Mouse (Mus musculus) megakaryocyte, embryonic 14.5 days (primary cell): Measurements from ENCODE around the gene Kif19a. TPM values are rescaled to one million over a fixed set of nuclear protein-coding genes. Genes with fewer than 3 reads are reported as not detected.

ENCODE experiments used
- H3K27me3 ChIP-seq: replicated peaks from 2 replicates; pipeline ENCODE3; 2012; ENCODE audit warnings: inconsistent platforms
- H3K36me3 ChIP-seq: replicated peaks from 2 replicates; pipeline ENCODE3; 2012; ENCODE audit warnings: low read length, inconsistent platforms, mixed read lengths
- H3K4me1 ChIP-seq: 2 replicates; pipeline ENCODE4 v1.6.1; 2012; ENCODE audit warnings: inconsistent platforms
- H3K4me3 ChIP-seq: replicated peaks from 2 replicates; pipeline ENCODE3; 2012; ENCODE audit warnings: moderate library complexity, mild to moderate bottlenecking, inconsistent platforms
- H3K9me3 ChIP-seq: 2 replicates; pipeline ENCODE4 v1.6.1; 2012; ENCODE audit warnings: inconsistent platforms
- FLI1 ChIP-seq: IDR thresholded peaks from 2 replicates; pipeline ENCODE4 v1.6.1; 2012; ENCODE audit warnings: low read length, inconsistent platforms, mixed read lengths
- GATA1 ChIP-seq: IDR thresholded peaks from 3 replicates; pipeline ENCODE4 v1.6.1; 2012; ENCODE audit warnings: mixed read lengths, low read length, inconsistent platforms, borderline replicate concordance
- polyA plus RNA-seq: library from polyadenylated mRNA; stranded (reverse); fragments of >175 nt; gene quantifications from 2 replicates; pipeline ENCODE4 v1.2.3, GENCODE M21; 2012; ENCODE audit warnings: low replicate concordance; ENCODE audit not compliant: insufficient read depth

The Kif19a gene
- polyA plus RNA-seq, 1 experiment, result 4.2 TPM

- Histone ChIP-seq H3K9me3 (peaks cover 21% of the 10 kb centered on the region), H3K4me1 (peaks cover 16% of the 10 kb centered on the region), H3K36me3 (no peaks in the 10 kb centered on the region), H3K27me3 (peaks cover 75% of the 10 kb centered on the region), H3K4me3 (no peak overlapping the region)
- TF ChIP-seq GATA1, result no peak
- TF ChIP-seq FLI1, result no peak
These were observed 35.3 kb upstream of the Kif19a start for GRCm38 (mm10) chr11:114729832-114730363.

GRCm38 (mm10) chr11:114731711-114732110 is 33.5 kb upstream of the Kif19a start:
- TF ChIP-seq GATA1 (no peak), FLI1 (no peak)

GRCm38 (mm10) chr11:114732890-114733289 is 32.3 kb upstream of the Kif19a start:
- TF ChIP-seq FLI1, result no peak
- TF ChIP-seq GATA1, result no peak
- no peak overlapping the region for H3K4me3 ChIP-seq
- H3K9me3 ChIP-seq, result peaks cover 10% of the 10 kb centered on the region; the same call in 1 of the 2 replicates
- H3K36me3 ChIP-seq, result no peaks in the 10 kb centered on the region
- peaks cover 63% of the 10 kb centered on the region for H3K27me3 ChIP-seq
- H3K4me1 ChIP-seq, result peaks cover 9% of the 10 kb centered on the region; the same call in 1 of the 2 replicates

More at GRCm38 (mm10) chr11:114731711-114732110, 33.5 kb upstream of the Kif19a start:
- peaks cover 17% of the 10 kb centered on the region for H3K9me3 ChIP-seq
- H3K4me3 ChIP-seq, result no peak overlapping the region
- H3K27me3 ChIP-seq, result peaks cover 71% of the 10 kb centered on the region
- peaks cover 14% of the 10 kb centered on the region for H3K4me1 ChIP-seq
- H3K36me3 ChIP-seq, result no peaks in the 10 kb centered on the region

- H3K9me3 ChIP-seq, result peaks cover 7% of the 10 kb centered on the region; the same call in 1 of the 2 replicates
- no peak overlapping the region for H3K4me3 ChIP-seq
- H3K36me3 ChIP-seq, result no peaks in the 10 kb centered on the region
- no peak for TF ChIP-seq FLI1
- TF ChIP-seq GATA1, result no peak
- peaks cover 10% of the 10 kb centered on the region; the same call in 1 of the 2 replicates for H3K4me1 ChIP-seq
- H3K27me3 ChIP-seq, result peaks cover 64% of the 10 kb centered on the region
These were observed 29.1 kb upstream of the Kif19a start for GRCm38 (mm10) chr11:114736111-114736510.

GRCm38 (mm10) chr11:114736913-114737624 is 28.1 kb upstream of the Kif19a start:
- Histone ChIP-seq H3K4me1 (peaks cover 10% of the 10 kb centered on the region; the same call in 1 of the 2 replicates), H3K27me3 (peaks cover 66% of the 10 kb centered on the region), H3K9me3 (peaks cover 7% of the 10 kb centered on the region; the same call in 1 of the 2 replicates), H3K4me3 (no peak overlapping the region), H3K36me3 (no peaks in the 10 kb centered on the region)
- TF ChIP-seq FLI1, result no peak
- TF ChIP-seq GATA1, result no peak

- no peak for TF ChIP-seq FLI1
- TF ChIP-seq GATA1, result no peak
- 0 out of 2 replicates have a peak, but pooled peaks cover 2% of the 10 kb centered on the region for H3K9me3 ChIP-seq
These were observed 24.6 kb upstream of the Kif19a start for GRCm38 (mm10) chr11:114740598-114740997.

GRCm38 (mm10) chr11:114741451-114741850 is 23.7 kb upstream of the Kif19a start:
- Histone ChIP-seq H3K27me3 (peaks cover 56% of the 10 kb centered on the region), H3K4me3 (no peak overlapping the region), H3K9me3 (no peaks in the 10 kb centered on the region), H3K36me3 (no peaks in the 10 kb centered on the region), H3K4me1 (peaks cover 17% of the 10 kb centered on the region)
- no peak for TF ChIP-seq FLI1
- TF ChIP-seq GATA1, result no peak

More at GRCm38 (mm10) chr11:114740598-114740997, 24.6 kb upstream of the Kif19a start:
- Histone ChIP-seq H3K4me1 (peaks cover 17% of the 10 kb centered on the region), H3K27me3 (peaks cover 54% of the 10 kb centered on the region), H3K36me3 (no peaks in the 10 kb centered on the region), H3K4me3 (no peak overlapping the region)

- no peak for TF ChIP-seq FLI1
- TF ChIP-seq GATA1, result no peak
- peaks cover 12% of the 10 kb centered on the region for H3K4me1 ChIP-seq
- peak overlapping the region; percentile 50 for H3K4me3 ChIP-seq
- H3K36me3 ChIP-seq, result no peaks in the 10 kb centered on the region
- no peaks in the 10 kb centered on the region for H3K9me3 ChIP-seq
- H3K27me3 ChIP-seq, result peaks cover 50% of the 10 kb centered on the region
These were observed 20.1 kb upstream of the Kif19a start for GRCm38 (mm10) chr11:114745134-114745533.

- H3K9me3 ChIP-seq, result no peaks in the 10 kb centered on the region
- H3K4me3 ChIP-seq, result no peak overlapping the region
- peaks cover 52% of the 10 kb centered on the region for H3K27me3 ChIP-seq
- peaks cover 7% of the 10 kb centered on the region for H3K4me1 ChIP-seq
- TF ChIP-seq GATA1, result no peak
- TF ChIP-seq FLI1, result no peak
- no peaks in the 10 kb centered on the region for H3K36me3 ChIP-seq
These were observed 17.5 kb upstream of the Kif19a start for GRCm38 (mm10) chr11:114747564-114748138.

- no peak for TF ChIP-seq GATA1
- no peak for TF ChIP-seq FLI1
- no peaks in the 10 kb centered on the region for H3K9me3 ChIP-seq
These were observed 4.7 kb downstream of the Kif19a start for GRCm38 (mm10) chr11:114769911-114770310.

GRCm38 (mm10) chr11:114771896-114772295 is 6.7 kb downstream of the Kif19a start:
- Histone ChIP-seq H3K9me3 (no peaks in the 10 kb centered on the region), H3K36me3 (no peaks in the 10 kb centered on the region), H3K27me3 (peaks cover 87% of the 10 kb centered on the region), H3K4me3 (no peak overlapping the region), H3K4me1 (peaks cover 3% of the 10 kb centered on the region)
- TF ChIP-seq FLI1, result no peak
- no peak for TF ChIP-seq GATA1

More at GRCm38 (mm10) chr11:114769911-114770310, 4.7 kb downstream of the Kif19a start:
- H3K36me3 ChIP-seq, result no peaks in the 10 kb centered on the region
- peaks cover 85% of the 10 kb centered on the region for H3K27me3 ChIP-seq
- H3K4me3 ChIP-seq, result no peak overlapping the region
- peaks cover 23% of the 10 kb centered on the region for H3K4me1 ChIP-seq
